Mouse (Mus musculus) intestine, embryonic 16.5 days (tissue): ENCODE data around the gene Krtap9-3. TPM values are rescaled to one million over a fixed set of nuclear protein-coding genes. Genes with fewer than 3 reads are reported as not detected.

ENCODE experiments used
- ATAC-seq: fragments of 200-750 bp; cut with Nextera tagmentation; 2 replicates; pipeline ENCODE4 v1.8.0; 2017; ENCODE audit warnings: moderate TSS enrichment, moderate library complexity
- H3K27ac ChIP-seq: fragments of 300-500 bp; sonication (generic); 2 replicates; pipeline ENCODE4 v1.5.1; 2014; ENCODE audit warnings: mild to moderate bottlenecking, low read length
- H3K27me3 ChIP-seq: fragments of 300-500 bp; sonication (generic); replicated peaks from 2 replicates; pipeline ENCODE4 v1.6.1; 2014; ENCODE audit warnings: low read length, control low read depth, mixed read lengths; ENCODE audit not compliant: control insufficient read depth, insufficient read depth
- H3K36me3 ChIP-seq: fragments of 300-500 bp; sonication (generic); 2 replicates; pipeline ENCODE4 v1.6.1; 2014; ENCODE audit warnings: low read length, control low read depth; ENCODE audit not compliant: control insufficient read depth, insufficient read depth
- H3K4me1 ChIP-seq: fragments of 300-500 bp; sonication (generic); 2 replicates; pipeline ENCODE4 v1.6.1; 2014; ENCODE audit warnings: low read length, control low read depth, mixed read lengths; ENCODE audit not compliant: control insufficient read depth, insufficient read depth
- H3K4me2 ChIP-seq: fragments of 300-500 bp; sonication (generic); 2 replicates; pipeline ENCODE4 v1.6.1; 2014; ENCODE audit warnings: low read depth, low read length, control low read depth
- H3K4me3 ChIP-seq: fragments of 300-500 bp; sonication (generic); 2 replicates; pipeline ENCODE4 v1.5.1; 2014; ENCODE audit warnings: mild to moderate bottlenecking, low read length
- H3K9ac ChIP-seq: fragments of 300-500 bp; sonication (generic); 2 replicates; pipeline ENCODE4 v1.6.1; 2014; ENCODE audit warnings: low read depth, low read length
- H3K9me3 ChIP-seq: fragments of 300-500 bp; sonication (generic); 2 replicates; pipeline ENCODE4 v1.6.1; 2016; ENCODE audit warnings: low read length, control low read depth; ENCODE audit not compliant: control insufficient read depth
- WGBS: fragments of 180-500 bp; shearing (Covaris S2); extraction: QIAGEN DNeasy Blood & Tissue Kit; methylation state at CpG from one replicate; pipeline ENCODE4 v1.1.7; 2014; 5-methylcytosine and 5-hydroxymethylcytosine counted together
- polyA plus RNA-seq: library from polyadenylated mRNA; unstranded; fragments of >200 nt; fragmentation: Nextera tagmentation; extraction: Ambion mirVana; gene quantifications from 2 replicates; pipeline ENCODE4 v1.2.1, GENCODE M21; 2015

The Krtap9-3 gene
- polyA plus RNA-seq, 1 experiment from 2014 or later = not detected

GRCm38 (mm10) chr11:99581051-99581450 is 16.9 kb downstream of the Krtap9-3 start:
- no peak for ATAC-seq
- H3K27ac ChIP-seq = no peak overlapping the region
- H3K9ac ChIP-seq = no peak overlapping the region
- no peaks in the 10 kb centered on the region for H3K9me3 ChIP-seq
- no peak overlapping the region for H3K4me3 ChIP-seq
- H3K4me1 ChIP-seq = no peaks in the 10 kb centered on the region
- WGBS = 92% methylated on average over 5 of the region's 5 CpGs
- no peaks in the 10 kb centered on the region for H3K27me3 ChIP-seq
- no peaks in the 10 kb centered on the region for H3K36me3 ChIP-seq
- H3K4me2 ChIP-seq = no peak overlapping the region

- Histone ChIP-seq H3K9me3 (no peaks in the 10 kb centered on the region), H3K4me2 (no peak within 1 kb of the TSS), H3K9ac (no peak within 1 kb of the TSS), H3K27ac (no peak within 1 kb of the TSS), H3K4me1 (no peaks in the 10 kb centered on the region), H3K27me3 (no peaks in the 10 kb centered on the region), H3K36me3 (no peaks in the 10 kb centered on the region), H3K4me3 (no peak within 1 kb of the TSS)
- WGBS = 87% methylated on average over 6 of the region's 6 CpGs
- no peak for ATAC-seq
These were observed 17.3 kb downstream of the Krtap9-3 start, which contains the start of gene Krtap1-5 for GRCm38 (mm10) chr11:99580636-99581035. TSS of gene Krtap1-5 (minus strand) at chr11:99581016.

GRCm38 (mm10) chr11:99574106-99574505 is 23.8 kb downstream of the Krtap9-3 start:
- no peaks in the 10 kb centered on the region for H3K36me3 ChIP-seq
- H3K27ac ChIP-seq = no peak overlapping the region
- H3K9me3 ChIP-seq = no peaks in the 10 kb centered on the region
- H3K4me1 ChIP-seq = no peaks in the 10 kb centered on the region
- peak overlapping the region; percentile 41; the same call in 1 of the 2 replicates for H3K9ac ChIP-seq
- ATAC-seq = 0 out of 2 replicates have a peak, but pooled peaks have one; percentile 58
- peak overlapping the region; percentile 34 for H3K4me2 ChIP-seq
- no peak overlapping the region for H3K4me3 ChIP-seq
- no peaks in the 10 kb centered on the region for H3K27me3 ChIP-seq
- WGBS = 3% methylated on average over 7 of the region's 7 CpGs

GRCm38 (mm10) chr11:99573164-99573563 is 24.7 kb downstream of the Krtap9-3 start:
- Histone ChIP-seq H3K27ac (no peak overlapping the region), H3K9me3 (no peaks in the 10 kb centered on the region), H3K27me3 (no peaks in the 10 kb centered on the region), H3K9ac (no peak overlapping the region), H3K36me3 (no peaks in the 10 kb centered on the region), H3K4me3 (no peak overlapping the region), H3K4me1 (no peaks in the 10 kb centered on the region), H3K4me2 (no peak overlapping the region)
- 65% methylated on average over 4 of the region's 4 CpGs for WGBS
- ATAC-seq = no peak

DNA sequence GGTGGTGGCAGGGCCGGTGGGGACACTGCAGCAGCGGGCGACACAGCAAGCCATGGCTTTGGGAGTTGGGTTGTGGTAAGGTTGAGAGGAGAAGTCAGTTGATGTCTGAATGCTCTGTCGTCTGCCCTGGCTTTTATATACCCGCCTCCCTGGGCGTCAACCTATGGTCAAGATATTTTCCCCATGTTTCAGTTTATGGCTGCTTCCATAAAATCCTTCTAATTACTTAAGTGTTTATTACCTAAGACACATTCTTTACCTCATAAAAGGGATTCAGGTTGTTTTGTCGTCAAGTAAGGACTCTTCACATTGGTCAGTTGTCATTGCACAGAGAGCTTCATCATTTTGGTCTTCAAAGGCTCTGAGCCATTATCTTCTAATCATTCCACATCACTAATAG is 31.4 kb downstream of the Krtap9-3 start, which contains the start of gene Krtap3-1:
TSS of gene Krtap3-1 (minus strand) at position 101 of the 400 bp plus-strand sequence.
- WGBS = 69% methylated on average over 7 of the region's 7 CpGs
- no peak for ATAC-seq
- no peak within 1 kb of the TSS for H3K9ac ChIP-seq
- H3K9me3 ChIP-seq = no peaks in the 10 kb centered on the region
- H3K4me2 ChIP-seq = no peak within 1 kb of the TSS
- H3K27ac ChIP-seq = no peak within 1 kb of the TSS
- H3K4me3 ChIP-seq = no peak within 1 kb of the TSS
- no peaks in the 10 kb centered on the region for H3K27me3 ChIP-seq
- no peaks in the 10 kb centered on the region for H3K36me3 ChIP-seq
- H3K4me1 ChIP-seq = no peaks in the 10 kb centered on the region

DNA sequence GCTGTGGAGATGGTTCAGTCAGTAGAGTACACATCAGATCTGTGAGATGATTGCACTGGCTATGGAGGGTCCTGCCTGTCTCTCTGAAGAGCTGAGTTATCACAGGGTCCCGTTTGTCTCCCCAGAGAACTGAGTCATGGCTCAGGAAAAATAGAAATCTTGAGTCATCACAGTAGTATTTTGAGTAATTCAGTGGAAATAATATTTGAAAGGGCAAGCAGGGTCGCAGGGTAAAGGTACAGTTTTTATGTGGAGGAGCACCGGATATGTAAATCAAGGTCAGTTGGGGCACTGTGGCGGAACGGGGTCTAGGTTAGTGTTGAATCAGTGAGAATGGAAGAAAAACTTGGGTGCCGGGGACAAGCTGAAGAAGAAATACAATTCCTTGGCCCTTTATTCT is 35.3 kb downstream of the Krtap9-3 start:
- no peak for ATAC-seq
- Histone ChIP-seq H3K4me2 (no peak overlapping the region), H3K9me3 (no peaks in the 10 kb centered on the region), H3K27me3 (no peaks in the 10 kb centered on the region), H3K4me3 (no peak overlapping the region), H3K9ac (no peak overlapping the region), H3K4me1 (no peaks in the 10 kb centered on the region), H3K27ac (no peak overlapping the region), H3K36me3 (no peaks in the 10 kb centered on the region)
- 84% methylated on average over 6 of the region's 6 CpGs for WGBS

DNA sequence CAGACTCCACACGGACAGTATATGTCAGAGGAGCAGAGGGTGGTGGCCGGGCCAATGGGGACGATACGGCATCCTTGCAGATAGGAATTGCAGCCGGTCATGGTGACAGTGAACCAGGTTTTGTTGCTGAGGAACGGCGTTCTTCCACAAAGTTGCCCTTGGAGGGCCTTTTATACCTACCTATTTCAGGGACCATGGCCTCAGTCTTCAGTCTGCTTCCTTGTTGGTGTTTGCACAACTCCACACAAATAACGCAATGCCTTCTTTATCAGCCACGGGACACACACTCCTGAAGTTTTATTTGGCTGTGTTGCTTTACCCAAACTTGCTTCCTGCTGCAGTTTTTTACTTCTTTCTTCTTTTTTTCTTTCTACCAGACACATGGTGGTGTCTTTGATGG is 38.5 kb downstream of the Krtap9-3 start, which contains the start of gene Gm11939:
TSS of gene Gm11939 (minus strand) at position 101 of the 400 bp plus-strand sequence.
- WGBS = 84% methylated on average over 9 of the region's 9 CpGs
- Histone ChIP-seq H3K9ac (no peak within 1 kb of the TSS), H3K4me3 (no peak within 1 kb of the TSS), H3K36me3 (no peaks in the 10 kb centered on the region), H3K27me3 (no peaks in the 10 kb centered on the region), H3K4me1 (no peaks in the 10 kb centered on the region), H3K9me3 (no peaks in the 10 kb centered on the region), H3K4me2 (no peak within 1 kb of the TSS), H3K27ac (no peak within 1 kb of the TSS)
- ATAC-seq = no peak

DNA sequence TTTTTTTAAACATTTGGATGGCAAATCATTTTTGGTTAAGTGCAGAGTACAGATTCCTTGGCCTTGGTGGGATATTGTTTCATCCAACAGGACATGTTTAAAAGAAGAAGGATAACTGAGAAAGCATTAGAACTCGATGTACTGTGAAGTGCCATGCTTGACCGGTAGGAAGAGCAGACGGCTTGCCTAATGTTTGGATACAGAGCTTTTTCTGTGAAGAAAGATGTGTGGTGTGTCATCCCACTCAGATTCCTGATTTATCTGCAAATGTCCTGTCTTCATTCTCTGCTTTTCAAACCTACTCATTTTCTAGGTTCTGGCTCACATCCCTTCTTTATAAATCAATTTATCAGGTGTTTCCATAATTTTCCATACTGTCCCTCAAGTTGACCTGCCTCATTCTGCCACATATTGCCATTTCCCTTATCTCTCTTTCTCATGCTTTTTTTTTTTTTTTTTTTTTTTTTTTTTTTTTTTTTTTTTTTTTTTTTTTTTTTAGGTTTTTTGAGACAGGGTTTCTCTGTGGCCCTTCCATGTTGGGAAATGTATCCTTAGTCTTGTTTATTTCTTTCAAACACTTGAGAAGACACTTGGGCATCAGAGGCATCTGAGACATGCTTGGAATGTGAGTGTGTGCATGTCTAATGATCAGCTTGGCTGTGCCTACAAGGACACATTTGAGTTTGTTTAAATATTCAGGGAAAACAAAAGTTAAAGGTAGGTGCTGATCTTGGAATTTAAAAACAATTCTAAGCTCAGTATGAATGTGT is 39.7 kb downstream of the Krtap9-3 start:
- 58% methylated on average over 3 of the region's 3 CpGs for WGBS
- Histone ChIP-seq H3K4me3 (no peak overlapping the region), H3K36me3 (no peaks in the 10 kb centered on the region), H3K4me2 (no peak overlapping the region), H3K9ac (no peak overlapping the region), H3K4me1 (no peaks in the 10 kb centered on the region), H3K27me3 (no peaks in the 10 kb centered on the region), H3K27ac (no peak overlapping the region), H3K9me3 (no peaks in the 10 kb centered on the region)
- ATAC-seq = no peak

- Histone ChIP-seq H3K4me1 (no peaks in the 10 kb centered on the region), H3K27me3 (no peaks in the 10 kb centered on the region), H3K4me3 (no peak within 1 kb of the TSS), H3K36me3 (no peaks in the 10 kb centered on the region), H3K27ac (no peak within 1 kb of the TSS), H3K9me3 (no peaks in the 10 kb centered on the region), H3K9ac (no peak within 1 kb of the TSS), H3K4me2 (no peak within 1 kb of the TSS)
- WGBS = 84% methylated on average over 2 of the region's 2 CpGs
- no peak for ATAC-seq
These were observed 41.2 kb downstream of the Krtap9-3 start, which contains the start of gene Krtap3-2 for GRCm38 (mm10) chr11:99556753-99557152. TSS of gene Krtap3-2 (minus strand) at chr11:99556853.
